Mouse (Mus musculus) spleen, postnatal 10 days (tissue): ENCODE data around the gene Arhgap23.

Source experiments
- DNase-seq, 2 experiments: peaks; one replicate each; pipeline ENCODE4 v3.0.0; 2021 to 2022; ENCODE audit warnings: low spot score in 2 of 2

The Arhgap23 gene

DNA sequence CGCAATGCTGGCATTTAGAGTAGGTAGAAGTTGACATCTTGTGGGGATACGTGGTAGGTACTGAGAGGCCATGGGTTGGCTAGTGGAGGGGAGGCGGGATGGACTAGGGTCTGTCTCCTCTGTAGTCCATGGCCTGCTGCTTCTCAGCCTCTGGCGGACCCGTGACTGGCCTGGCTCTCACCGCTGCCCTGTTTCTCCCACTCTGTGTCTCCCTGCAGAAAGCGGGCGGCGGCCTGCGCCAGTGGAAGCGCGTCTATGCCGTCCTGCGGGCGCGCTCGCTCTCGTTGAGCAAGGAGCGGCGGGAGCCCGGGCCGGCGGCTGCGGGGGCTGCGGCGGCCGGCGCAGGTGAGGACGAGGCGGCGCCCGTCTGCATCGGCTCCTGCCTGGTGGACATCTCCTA, 47.8 kb downstream of the Arhgap23 start:
- no peak for DNase-seq

DNA sequence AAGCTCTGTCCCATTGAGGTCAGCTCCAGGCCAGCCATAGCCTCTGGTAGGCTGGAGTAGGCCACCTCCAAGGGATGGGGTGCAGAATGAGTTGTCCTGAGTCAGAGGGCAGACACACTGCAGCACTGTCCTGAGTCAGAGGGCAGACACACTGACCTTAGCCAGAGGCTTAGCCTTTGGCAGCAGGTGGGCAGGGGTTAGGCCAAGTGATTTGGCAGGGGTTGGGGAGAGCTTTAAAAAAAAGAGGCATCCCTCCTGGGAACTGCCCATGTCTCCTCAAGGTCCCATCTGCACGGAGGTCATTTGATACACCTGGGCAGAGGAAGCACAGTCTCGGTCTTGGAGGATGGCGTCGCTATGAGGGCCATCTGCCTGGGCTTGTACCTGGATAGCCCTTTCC, 48.7 kb downstream of the Arhgap23 start:
- no peak for DNase-seq

DNA sequence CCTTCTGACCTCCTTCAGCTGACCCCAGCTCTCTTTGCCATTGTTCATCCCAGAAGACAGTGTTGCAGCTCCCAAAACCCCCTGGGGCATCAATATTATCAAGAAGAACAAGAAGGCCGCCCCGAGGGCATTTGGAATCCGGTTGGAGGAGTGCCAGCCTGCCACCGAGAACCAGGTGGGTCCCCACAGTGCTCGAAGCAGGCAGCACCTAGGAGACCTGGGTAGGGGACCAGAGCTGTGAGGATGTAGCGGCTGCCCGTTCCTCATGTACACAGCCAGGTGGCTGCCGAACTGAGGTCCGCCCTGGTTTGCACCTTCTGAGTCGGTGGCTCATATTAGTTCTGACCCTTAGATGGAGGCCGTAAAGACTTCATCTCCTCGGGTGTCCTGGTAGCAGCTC, 50.6 kb downstream of the Arhgap23 start:
- DNase-seq: no peak

DNA sequence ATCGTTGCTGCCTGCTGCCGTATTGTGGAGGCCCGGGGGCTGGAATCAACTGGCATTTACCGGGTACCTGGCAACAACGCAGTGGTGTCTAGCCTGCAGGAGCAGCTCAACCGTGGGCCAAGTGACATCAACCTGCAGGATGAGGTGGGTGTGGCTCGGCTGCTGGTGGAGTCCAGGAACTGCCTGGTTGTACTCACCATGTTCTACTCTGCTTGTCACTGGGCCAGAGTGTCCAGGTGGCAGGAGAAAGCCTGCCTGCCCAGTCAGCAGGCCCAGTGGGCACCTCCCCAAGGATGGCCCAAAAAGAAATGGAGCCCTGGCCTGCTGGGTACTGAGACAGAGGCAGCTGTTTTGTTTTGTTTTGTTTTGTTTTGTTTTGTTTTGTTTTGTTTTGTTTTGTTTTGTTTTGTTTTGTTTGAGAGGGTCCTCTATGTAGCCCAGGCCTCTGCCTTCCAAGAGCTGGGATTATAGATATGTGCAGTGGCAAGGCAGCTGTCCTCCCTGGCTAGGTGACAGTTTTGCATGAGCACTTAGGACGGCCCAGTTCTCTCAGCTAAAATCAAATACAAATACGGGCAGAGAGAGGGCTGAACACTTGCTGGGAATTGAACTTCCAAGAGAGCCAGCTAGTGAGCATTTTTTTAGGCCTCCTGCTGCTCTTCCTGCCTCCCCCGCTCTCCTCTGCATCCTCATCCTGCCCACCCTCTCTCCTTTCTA, 51.3 kb downstream of the Arhgap23 start:
- no peak for DNase-seq

DNA sequence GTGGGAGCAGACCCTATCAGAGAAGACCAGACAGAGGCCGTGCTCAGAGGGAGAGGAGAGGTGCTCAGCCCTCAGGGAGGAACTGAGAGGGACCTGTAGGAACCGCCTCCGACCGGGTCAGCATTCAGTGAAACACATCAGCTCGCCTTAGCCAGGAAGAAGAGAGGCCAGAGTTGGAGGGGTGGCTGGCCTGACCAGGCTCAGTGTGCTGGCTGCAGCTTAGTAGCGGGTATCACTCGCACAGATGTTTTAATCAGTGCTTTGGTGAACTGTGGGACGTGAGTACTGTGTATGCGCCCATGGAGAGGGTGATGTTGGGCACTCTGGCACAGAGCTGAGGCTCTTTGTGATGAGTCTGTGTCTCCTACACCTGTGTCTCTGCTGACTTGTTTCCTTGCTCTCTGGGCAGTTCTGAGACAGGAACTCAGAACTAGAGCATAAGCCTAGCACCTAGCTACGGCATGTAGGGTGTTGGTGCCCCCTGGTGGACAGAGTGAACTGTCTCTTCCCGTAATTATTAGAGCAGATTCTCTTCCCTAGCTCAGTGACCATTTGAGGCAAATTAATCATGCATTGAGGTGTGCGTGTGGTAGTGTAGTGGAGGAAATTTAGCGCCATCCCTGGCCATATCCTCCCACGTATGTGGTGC, 53.4 kb downstream of the Arhgap23 start:
- DNase-seq: peak; percentile 82 to 94

DNA sequence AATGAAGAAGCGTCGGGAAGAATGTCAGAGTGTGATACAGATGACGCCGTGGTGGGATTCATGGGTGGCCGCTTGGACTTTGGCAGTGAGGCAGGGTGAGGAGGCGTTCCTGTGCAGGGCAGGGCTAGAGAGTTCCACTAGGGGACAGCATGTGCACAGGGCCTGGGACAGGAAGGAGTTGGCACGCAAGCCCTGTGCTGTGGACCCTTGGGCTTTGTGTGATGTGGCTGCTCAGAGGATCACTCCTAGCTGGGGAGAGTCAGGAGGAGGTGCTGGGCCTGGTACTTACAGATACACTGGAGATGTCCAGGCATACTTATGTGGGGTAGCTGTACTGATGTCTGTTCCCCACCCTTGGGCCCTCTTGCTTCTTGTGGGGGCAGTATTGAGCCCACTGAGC, 54.5 kb downstream of the Arhgap23 start:
- no peak for DNase-seq

DNA sequence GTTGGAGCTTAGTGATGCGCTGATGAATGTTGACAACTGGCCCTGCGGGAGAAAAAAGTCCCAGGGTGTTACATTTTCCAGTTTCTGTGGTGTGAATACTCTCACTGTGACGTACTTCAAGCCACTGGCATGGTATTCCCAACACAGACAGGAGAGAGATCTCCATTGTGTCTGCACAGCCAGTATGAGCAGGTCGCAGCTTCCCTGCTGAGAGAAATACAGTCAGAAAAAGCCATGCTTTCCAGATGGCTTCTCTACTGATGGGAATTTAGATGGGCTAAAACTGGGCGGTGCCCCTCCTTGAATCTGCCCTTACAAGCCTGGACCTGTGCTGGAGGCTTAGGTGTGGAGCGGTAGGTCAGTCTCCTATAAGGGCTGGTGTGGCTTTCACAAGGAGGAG, 55.9 kb downstream of the Arhgap23 start:
- no peak for DNase-seq

DNA sequence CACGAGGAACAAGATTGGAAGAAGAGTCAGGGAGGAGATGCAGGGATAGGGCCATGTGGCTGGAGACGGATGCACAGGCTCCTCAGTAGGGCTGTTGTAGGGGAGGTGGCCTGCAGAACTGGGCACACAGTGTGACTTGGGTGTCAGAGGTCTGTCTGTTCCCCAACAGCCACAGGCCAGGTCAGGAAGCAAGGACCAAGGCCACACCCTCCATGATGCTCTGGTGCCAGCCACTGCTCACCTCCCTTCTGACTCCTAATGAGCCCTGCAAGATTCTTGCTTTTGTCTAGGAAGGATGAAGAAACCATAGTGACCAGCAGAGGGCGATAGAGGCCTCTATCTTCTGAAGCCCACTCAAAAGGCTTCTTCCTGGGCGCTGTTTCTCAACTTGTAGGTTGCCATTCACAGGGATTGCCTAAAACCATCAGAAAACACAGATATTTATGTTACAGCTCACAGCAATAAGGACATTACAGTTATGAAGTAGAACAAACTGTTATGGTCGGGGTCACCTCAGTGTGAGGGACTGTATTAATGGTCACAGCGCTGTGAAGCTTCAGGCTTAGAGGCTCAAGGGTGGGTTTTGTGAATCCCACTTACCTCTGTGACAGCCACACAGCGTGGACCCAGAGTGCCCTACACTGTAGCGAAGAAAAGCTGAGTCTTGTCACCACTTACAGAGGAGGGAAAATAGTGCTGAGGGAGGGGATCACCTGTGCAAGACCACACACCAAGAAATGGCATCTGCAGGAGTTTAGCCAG, 61.2 kb downstream of the Arhgap23 start:
- peak; percentile 40 to 80 for DNase-seq

DNA sequence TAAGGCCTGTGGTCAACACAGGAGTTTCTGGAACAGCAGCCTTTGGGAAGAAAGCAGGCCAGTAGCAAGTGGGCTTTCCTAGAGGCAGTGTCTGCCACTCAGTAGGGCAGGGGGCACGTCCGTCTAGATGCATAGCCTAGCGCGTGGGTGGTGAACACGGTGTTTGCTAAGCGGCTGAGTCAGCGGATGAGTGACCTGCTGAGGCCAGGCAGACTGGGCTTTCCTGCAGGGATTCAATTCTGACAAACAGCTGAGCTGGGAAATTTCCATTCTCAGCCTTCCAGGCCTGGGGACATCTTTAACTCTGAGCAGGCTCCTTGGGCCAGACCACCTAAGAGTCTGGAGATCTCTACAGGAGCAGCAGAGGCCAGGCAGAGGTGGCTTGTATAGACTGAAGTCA, 62.1 kb downstream of the Arhgap23 start:
- no peak for DNase-seq

DNA sequence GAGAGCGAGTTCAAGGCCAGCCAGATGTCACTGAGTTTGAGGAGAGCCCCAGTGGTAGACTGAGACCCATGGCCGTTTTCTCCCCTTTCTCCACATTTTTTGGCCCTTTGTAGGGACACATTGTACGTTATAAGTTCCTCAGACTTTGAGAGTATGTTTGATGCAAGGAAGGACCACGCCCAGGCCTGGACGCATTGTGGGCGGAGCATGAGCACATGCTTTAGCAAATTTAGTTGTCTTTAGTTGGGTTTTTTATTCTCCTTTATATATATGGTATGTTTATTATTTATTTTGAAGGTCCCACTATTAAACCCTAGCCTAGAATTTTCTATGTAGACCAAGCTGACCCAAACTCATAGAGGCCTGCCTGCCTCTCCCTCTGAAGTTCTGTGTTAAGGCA, 63.0 kb downstream of the Arhgap23 start:
- DNase-seq: no peak

DNA sequence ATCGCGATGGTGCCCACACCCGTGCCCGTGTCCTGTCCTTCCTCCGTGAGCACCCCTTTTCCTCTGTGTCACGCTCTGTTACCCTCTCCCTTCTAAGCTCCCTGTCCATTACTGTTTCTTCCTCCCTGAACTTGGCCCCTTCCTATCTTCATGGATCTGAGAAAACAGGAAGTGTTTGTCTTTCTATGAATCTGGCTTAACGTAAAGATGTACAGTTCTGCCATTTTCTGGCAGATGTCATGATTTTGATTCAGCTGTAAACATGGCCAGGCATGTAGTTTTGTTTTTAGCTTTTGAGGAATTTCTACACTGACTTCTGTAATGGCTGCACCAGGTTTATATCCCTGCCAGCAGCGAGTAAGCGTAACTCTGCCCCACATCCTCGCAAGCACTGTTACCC, 63.8 kb downstream of the Arhgap23 start:
- no peak for DNase-seq

DNA sequence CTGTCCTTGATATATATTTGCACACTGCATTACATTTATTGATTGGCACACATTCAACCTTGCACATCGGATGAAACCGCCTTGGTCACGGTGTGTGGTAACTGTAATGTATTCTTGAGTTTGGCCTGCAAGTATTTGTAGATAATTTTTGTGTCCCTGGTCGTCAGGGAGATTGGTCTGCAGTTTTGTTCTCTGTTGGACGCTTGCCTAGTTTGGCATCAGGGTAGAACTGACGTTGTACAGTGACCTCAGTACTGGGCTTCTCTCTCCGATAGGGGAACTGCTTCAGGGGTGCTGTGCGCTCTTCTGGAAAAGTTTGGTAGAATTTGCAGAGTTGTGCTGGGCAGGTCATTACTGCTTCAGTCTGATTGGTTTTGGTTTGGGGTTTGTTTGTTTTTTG, 64.5 kb downstream of the Arhgap23 start:
- DNase-seq: no peak

DNA sequence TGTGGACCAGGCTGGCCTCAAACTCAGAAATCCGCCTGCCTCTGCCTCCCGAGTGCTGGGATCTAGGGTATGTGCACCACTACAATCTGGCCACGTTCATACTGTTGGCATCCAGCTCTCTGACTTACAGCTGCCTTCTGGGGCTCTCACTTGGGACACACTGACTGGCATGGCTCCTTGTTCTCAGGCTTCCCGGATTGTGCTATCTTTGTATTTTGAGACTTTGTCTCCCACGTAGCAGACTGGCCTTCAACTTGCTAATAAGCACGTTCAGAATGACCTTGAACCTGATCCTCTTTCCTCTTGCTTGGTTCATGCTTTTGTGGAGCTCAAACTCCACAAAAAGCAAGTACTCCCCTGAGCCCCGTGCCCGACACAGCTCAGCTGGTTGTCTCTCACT, 70.3 kb downstream of the Arhgap23 start:
- DNase-seq: no peak

DNA sequence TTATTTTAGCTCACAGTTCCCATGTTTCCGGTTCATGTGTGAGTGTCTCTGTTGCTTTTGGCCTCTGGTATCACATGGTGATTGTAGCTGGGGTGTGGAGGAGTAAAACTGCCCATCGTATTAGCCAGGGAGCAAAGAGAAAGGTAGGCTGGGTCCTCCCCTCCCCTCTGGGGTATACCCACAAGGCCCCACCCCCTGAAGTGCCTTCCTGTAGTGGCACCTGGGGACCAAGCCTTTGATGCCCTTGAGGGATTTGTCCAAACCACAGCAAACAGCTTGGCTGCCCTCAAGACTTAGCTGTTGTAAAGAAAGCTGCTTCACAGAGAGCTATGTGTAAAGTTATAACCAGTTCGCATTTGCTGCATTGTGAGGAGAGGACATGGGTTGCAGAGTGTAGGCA, 72.3 kb downstream of the Arhgap23 start:
- peak in 1 of 2 experiments; percentile 57 for DNase-seq

DNA sequence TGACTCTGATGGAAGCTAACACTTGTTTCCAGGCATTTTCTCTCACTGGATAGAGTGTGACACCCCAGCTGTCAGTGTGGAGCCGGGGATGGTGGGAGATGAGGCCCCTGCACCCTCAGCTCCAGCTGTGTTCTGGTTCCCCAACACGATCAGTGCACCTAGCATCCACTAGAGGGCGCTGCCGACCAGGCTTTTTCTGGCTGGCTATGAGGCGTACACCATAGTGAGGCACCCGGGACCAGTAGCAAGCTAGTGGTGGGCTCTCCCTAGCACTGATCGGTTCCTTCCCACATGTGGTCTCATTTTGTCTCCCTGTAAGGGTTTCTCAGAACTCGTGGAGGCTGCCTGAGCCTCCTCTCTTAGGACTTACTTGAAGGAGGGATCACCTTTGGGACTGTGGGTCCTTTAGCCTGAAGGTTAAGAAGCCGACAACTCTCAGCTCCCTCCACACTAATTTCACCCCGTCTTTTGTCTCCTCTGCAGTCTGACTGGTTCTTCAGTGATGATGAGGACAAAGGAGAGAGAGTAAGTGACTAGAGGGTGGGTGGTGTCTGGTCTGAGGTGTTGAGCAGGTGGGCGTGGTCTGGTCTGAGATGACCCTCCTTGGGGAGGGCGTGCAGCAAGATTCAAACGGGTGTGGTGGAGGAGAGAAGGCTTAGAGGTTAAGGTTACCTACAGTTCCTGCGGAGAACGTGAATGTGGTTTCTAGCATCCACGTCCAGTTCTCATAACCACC, 74.4 kb downstream of the Arhgap23 start:
- DNase-seq: peak; percentile 73 to 86

DNA sequence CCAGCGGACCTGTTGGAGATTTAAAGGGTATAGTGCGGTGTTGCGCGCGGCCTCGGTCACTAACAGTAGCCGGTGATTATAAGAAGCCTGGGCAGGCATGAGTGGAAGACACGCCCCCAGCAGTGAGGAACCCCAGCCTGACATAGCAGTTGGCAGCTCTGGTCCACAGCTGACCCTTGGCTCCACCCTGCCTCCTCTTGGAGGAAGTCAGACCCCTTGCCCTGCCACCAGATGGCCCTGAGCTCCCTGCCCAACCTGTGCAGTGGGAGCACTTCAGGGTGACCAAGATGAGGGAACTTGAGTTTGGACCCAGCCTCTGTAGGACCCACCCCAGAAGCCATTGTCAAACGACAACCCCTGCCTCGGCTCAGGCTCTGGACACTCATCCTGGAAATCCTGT, 76.3 kb downstream of the Arhgap23 start:
- DNase-seq: peak in 1 of 2 experiments; percentile 26

DNA sequence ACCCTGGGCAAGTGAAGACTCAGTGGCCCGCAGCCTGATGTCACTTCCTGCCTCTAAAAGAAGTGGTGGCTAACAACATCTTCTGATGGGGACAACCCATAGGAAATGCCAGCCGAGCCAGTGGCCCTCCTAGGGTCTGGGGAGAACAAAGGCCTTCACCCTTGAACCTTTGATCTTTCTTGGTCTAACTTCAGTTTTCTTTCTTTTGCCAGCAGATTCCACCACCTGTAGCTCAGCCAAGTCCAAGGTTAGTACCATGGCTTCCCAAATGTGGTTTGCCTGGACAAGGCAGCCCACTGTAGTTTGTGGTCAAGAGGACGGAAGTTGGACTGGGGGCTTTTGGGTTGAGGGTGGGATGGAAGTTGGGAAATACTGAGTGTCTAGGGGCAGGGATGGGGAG, 77.5 kb downstream of the Arhgap23 start:
- no peak for DNase-seq

DNA sequence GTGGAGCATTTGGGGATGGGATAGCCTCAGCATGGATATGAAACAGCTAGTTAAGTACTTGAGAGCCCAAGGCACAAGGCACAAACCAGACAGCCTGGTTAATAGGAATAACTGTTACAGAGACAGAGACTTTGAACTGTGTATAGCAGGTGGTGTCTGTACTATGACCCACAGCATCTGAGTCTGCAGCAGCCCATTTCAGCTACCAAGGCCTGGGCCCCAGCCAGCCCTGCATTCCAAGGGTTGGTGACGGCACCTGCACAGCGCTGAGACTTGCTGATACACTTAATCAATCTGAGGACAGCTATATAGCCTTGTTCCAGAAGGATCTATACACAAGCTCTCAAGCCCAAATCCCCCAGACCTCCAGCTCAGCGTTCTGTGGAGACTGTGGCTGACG, 82.2 kb downstream of the Arhgap23 start:
- DNase-seq: no peak

DNA sequence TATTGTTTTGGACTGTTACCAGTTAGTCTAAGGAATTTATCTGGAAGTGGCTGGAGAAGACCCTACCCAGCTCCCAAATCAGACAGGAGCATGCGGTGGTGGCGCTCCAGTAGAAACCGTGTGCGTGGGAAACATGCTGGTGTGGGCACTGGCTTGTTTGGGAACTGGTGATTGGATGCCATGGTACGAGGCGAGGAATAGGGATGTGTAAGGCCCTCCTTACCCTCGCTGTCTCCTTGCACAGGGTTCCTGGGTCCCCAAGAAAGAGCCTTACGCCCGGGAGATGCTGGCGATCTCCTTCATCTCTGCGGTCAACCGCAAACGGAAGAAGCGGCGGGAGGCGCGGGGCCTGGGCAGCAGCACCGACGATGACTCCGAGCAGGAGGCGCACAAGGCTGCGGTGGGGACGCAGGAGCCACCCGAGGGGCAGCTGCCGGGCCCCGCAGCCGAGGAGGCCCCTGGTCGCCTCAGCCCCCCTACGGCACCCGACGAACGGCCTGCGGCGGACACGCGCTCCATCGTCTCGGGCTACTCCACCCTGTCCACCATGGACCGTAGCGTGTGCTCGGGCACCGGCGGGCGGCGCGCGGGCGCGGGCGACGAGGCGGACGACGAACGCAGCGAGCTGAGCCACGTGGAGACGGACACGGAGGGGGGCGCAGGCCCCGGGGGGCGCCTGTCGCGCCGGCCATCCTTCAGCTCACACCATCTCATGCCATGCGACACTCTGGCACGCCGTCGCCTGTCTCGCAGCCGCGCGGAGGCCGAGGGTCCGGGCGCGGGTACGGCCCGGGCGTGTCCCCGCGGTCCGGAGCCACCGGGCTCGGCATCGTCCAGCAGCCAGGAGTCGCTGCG, 84.8 kb downstream of the Arhgap23 start, which contains the start of gene 4933428G20Rik:
Gene 4933428G20Rik, minus strand, starts transcription at position 476 of the 855 bp plus-strand sequence.
- no peak for DNase-seq

DNA sequence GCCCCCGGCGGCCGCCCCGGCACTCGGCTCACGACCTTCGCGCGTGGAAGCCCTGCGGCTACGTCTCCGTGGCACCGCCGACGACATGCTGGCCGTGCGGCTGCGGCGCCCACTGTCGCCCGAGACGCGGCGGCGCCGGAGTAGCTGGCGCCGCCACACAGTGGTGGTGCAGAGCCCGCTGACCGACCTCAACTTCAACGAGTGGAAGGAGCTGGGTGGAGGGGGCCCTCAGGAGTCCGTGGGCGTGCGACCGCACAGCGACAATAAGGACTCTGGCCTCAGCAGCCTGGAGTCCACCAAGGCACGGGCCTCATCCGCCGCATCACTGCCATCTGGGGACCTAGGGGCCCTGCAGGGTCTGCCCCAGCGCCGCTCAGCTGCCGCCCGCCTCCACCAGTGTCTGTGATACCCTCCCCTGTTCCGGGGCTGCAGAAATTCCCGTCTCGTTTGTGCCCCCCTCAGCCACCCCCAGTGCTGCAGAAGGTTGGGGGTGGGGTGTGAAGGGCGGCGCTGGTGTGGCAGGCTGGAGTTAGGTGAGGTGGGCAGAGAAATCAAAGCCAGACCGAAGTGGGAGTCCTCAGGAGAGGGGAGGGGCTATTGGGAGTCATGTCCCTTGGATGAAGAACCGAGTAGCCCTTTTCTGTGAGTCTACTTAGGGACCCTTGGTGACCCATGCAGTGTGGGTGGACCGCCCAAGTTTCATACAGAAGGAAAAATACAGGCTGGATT, 85.6 kb downstream of the Arhgap23 start:
- DNase-seq: no peak
